Mouse (Mus musculus): ENCODE results near the gene Spi1. TPM values are rescaled to one million over a fixed set of nuclear protein-coding genes. Genes with fewer than 3 reads are reported as not detected.
"Not testable (repeated sequence)": the region's sequence is repeated elsewhere in the genome, so short reads cannot be mapped to it uniquely, and the experiment has no call there.

Spi1 gene
- polyA plus RNA-seq (2014; fragmentation: Nextera tagmentation; extraction: Ambion mirVana) = 4.0 and 4.5 TPM in 2 replicates

DNA sequence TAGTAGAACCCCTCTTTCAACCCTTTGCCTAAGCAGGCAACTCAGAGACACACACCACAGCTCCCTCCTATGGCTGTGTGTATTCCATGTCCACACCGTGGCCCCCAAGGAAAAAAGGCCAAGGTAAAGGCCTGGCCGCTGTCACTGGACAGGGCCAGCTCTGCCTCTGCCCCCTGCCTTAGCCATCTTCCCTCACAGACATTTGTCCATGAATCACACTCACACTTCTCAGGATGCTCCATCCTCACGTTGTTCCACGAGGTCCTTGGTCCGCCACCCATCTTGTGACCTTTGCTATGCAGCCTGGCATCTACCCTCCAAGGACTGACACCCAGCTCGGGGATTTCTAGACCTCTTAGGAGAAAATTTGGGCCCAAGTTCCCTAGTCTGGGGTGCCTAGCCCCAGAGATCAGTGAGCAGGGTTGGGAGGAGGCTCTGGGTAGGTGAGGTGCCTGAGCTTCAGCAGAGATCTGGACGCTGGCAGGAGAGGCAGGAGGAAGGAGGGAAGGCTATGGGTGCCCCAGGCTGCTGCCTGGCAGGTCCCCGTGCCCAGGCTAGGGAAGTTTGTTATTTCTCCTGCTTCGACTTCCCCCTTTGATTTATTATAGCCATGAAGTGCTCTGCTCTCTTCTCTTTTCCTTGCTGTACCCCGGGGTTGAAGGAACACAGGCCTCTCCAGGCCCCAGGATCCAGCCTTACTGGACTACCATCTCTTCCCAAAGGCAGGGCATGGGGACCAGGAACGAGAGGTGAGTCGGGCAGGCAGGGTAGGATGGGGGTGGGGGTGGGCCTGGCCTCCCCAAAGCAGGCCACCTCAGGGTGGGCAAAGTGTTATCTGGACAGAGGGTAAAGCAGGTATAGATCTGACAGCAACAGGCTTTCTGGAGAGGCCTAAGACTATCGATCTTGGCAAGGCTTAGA is at the start of gene Spi1:
Gene Spi1, plus strand, starts transcription at position 616 of the 921 bp plus-strand sequence.
- Histone ChIP-seq H3K4me1 (ENCODE audit: control insufficient read depth, insufficient read depth, low read length) (peaks cover 6% of the 10 kb centered on the region), H3K36me3 (ENCODE audit: control insufficient read depth, insufficient read depth, low read length) (no peaks in the 10 kb centered on the region), H3K27ac (ENCODE audit: low read depth, low read length) (no peak within 1 kb of the TSS), H3K4me2 (no peak within 1 kb of the TSS), H3K9ac (ENCODE audit: low read length) (no peak within 1 kb of the TSS), H3K9me3 (ENCODE audit: control insufficient read depth, low read length) (no peaks in the 10 kb centered on the region), H3K27me3 (ENCODE audit: control insufficient read depth, insufficient read depth, low read length) (no peaks in the 10 kb centered on the region), H3K4me3 (ENCODE audit: low read depth, low read length) (no peak within 1 kb of the TSS)
- DNase-seq (ENCODE audit: low spot score, missing footprints) (no peak), ATAC-seq (ENCODE audit: low FRiP score) (no peak)
- 86% methylated on average over 13 of the region's 13 CpGs for WGBS

GRCm38 (mm10) chr2:91033000-91033399 is 49.2 kb upstream of the Spi1 start:
- no peak overlapping the region for H3K9ac ChIP-seq (ENCODE audit: low read length)
- ATAC-seq (ENCODE audit: low FRiP score) (no peak), DNase-seq (ENCODE audit: low spot score, missing footprints) (no peak)
- H3K27me3 ChIP-seq (ENCODE audit: control insufficient read depth, insufficient read depth, low read length) = no peaks in the 10 kb centered on the region
- no peak overlapping the region for H3K4me3 ChIP-seq (ENCODE audit: low read depth, low read length)
- no peaks in the 10 kb centered on the region for H3K9me3 ChIP-seq (ENCODE audit: control insufficient read depth, low read length)
- no peaks in the 10 kb centered on the region for H3K4me1 ChIP-seq (ENCODE audit: control insufficient read depth, insufficient read depth, low read length)
- no peaks in the 10 kb centered on the region for H3K36me3 ChIP-seq (ENCODE audit: control insufficient read depth, insufficient read depth, low read length)
- H3K4me2 ChIP-seq = no peak overlapping the region
- H3K27ac ChIP-seq (ENCODE audit: low read depth, low read length) = no peak overlapping the region
- 19% methylated on average over 3 of the region's 3 CpGs for WGBS

DNA sequence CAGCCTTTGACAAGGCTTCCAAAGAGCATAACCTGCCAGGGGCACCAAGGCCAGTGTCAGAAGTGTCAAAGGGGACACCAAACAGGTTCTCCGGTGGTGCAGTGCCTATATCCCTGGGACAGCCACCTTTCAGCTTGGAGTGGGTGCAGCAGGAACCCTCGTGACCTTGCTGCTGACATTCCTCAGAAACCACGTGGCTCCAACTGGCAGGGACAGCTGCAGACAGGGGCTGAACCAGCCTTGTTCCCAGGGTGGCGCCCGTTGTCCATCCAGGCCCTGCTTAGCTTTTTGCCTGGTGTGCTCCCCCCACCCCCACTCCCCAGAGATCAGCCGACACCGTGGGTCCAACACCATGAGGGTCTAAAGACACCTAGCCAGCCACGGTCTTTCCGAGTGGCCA is 46.8 kb upstream of the Spi1 start, which contains the start of gene Rapsn:
Gene Rapsn, plus strand, starts transcription at position 236 of the 400 bp plus-strand sequence.
- Histone ChIP-seq H3K4me1 (ENCODE audit: control insufficient read depth, insufficient read depth, low read length) (no peaks in the 10 kb centered on the region), H3K9me3 (ENCODE audit: control insufficient read depth, low read length) (no peaks in the 10 kb centered on the region), H3K4me3 (ENCODE audit: low read depth, low read length) (no peak within 1 kb of the TSS), H3K27ac (ENCODE audit: low read depth, low read length) (no peak within 1 kb of the TSS), H3K27me3 (ENCODE audit: control insufficient read depth, insufficient read depth, low read length) (no peaks in the 10 kb centered on the region), H3K9ac (ENCODE audit: low read length) (no peak within 1 kb of the TSS), H3K4me2 (no peak within 1 kb of the TSS), H3K36me3 (ENCODE audit: control insufficient read depth, insufficient read depth, low read length) (no peaks in the 10 kb centered on the region)
- ATAC-seq (ENCODE audit: low FRiP score) (no peak), DNase-seq (ENCODE audit: low spot score, missing footprints) (no peak)
- WGBS = 75% methylated on average over 9 of the region's 9 CpGs

DNA sequence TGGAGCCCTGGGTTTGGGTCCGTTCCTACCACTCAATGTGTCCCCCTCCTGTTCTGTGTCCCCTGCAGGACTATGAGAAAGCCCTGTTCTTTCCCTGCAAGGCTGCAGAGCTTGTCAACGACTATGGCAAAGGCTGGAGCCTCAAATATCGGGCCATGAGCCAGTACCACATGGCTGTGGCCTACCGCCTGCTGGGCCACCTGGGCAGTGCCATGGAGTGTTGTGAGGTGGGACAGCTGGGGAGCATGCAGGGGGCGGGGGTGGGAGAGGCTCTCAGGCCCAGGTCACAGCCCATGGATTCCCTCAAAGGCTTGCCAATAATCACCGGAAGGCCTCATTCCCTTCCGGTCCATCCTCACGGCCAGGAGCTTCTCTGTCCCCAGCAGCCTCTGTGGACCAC is 40.4 kb upstream of the Spi1 start:
- Histone ChIP-seq H3K4me2 (no peak overlapping the region), H3K4me3 (ENCODE audit: low read depth, low read length) (no peak overlapping the region), H3K36me3 (ENCODE audit: control insufficient read depth, insufficient read depth, low read length) (no peaks in the 10 kb centered on the region), H3K9ac (ENCODE audit: low read length) (no peak overlapping the region), H3K9me3 (ENCODE audit: control insufficient read depth, low read length) (no peaks in the 10 kb centered on the region), H3K27ac (ENCODE audit: low read depth, low read length) (no peak overlapping the region), H3K4me1 (ENCODE audit: control insufficient read depth, insufficient read depth, low read length) (no peaks in the 10 kb centered on the region), H3K27me3 (ENCODE audit: control insufficient read depth, insufficient read depth, low read length) (no peaks in the 10 kb centered on the region)
- ATAC-seq (ENCODE audit: low FRiP score) (no peak), DNase-seq (ENCODE audit: low spot score, missing footprints) (no peak)
- 73% methylated on average over 8 of the region's 8 CpGs for WGBS

DNA sequence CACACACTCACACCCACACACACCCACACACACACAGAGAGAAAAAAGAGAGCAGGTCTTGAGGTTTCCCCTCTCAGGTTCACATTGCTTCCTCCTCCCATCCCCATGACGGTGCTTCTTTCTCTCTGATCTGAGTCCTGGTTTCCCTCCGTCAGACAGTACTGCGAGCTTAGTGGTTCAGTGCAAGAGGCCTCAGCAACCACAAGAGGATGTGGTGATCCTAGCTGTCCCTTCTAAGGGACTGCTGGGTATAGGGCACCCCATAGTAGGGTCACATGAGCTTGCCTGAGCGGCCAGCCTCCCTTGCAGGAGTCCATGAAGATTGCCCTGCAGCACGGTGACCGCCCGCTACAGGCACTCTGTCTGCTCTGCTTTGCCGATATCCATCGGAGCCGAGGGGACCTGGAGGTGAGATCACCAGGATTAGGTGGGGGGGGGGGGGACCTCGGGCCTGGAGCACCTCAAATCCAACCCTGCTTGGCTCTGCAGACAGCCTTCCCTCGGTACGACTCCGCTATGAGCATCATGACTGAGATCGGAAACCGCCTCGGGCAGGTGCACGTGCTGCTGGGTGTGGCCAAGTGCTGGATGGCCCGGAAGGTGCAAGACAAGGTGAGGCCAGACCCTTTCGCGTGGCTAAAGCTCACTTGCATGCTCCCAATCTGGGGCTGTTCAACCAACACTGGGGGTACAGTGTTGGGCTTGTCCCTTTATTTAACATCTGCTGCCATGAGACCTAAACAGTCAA is 39.4 kb upstream of the Spi1 start:
- Histone ChIP-seq H3K9me3 (ENCODE audit: control insufficient read depth, low read length) (no peaks in the 10 kb centered on the region), H3K4me3 (ENCODE audit: low read depth, low read length) (no peak overlapping the region), H3K27me3 (ENCODE audit: control insufficient read depth, insufficient read depth, low read length) (no peaks in the 10 kb centered on the region), H3K36me3 (ENCODE audit: control insufficient read depth, insufficient read depth, low read length) (no peaks in the 10 kb centered on the region), H3K4me1 (ENCODE audit: control insufficient read depth, insufficient read depth, low read length) (no peaks in the 10 kb centered on the region), H3K4me2 (no peak overlapping the region), H3K27ac (ENCODE audit: low read depth, low read length) (no peak overlapping the region), H3K9ac (ENCODE audit: low read length) (no peak overlapping the region)
- 74% methylated on average over 21 of the region's 21 CpGs for WGBS
- ATAC-seq (ENCODE audit: low FRiP score) (peak; percentile 27; the same call in 1 of the 2 replicates), DNase-seq (ENCODE audit: low spot score, missing footprints) (no peak)

DNA sequence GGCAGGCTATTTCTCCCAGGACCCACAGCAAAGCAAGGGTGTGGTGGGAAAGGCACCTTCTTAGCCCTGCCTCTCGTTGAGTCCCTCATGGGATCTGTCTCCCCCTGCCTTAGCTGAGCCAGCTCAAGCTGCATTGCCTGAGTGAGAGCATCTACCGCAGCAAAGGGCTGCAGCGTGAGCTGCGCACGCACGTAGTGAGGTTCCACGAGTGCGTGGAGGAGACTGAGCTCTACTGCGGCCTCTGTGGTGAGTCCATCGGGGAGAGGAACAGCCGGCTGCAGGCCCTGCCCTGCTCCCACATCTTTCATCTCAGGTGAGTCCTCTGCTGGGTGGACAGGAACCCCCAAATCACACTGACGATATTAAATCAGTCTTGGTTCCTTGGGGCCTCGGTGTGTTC is 37.5 kb upstream of the Spi1 start:
- H3K9ac ChIP-seq (ENCODE audit: low read length) = no peak overlapping the region
- 84% methylated on average over 13 of the region's 13 CpGs for WGBS
- no peaks in the 10 kb centered on the region for H3K9me3 ChIP-seq (ENCODE audit: control insufficient read depth, low read length)
- H3K4me1 ChIP-seq (ENCODE audit: control insufficient read depth, insufficient read depth, low read length) = no peaks in the 10 kb centered on the region
- DNase-seq (ENCODE audit: low spot score, missing footprints) = no peak
- no peak overlapping the region for H3K27ac ChIP-seq (ENCODE audit: low read depth, low read length)
- no peak overlapping the region for H3K4me3 ChIP-seq (ENCODE audit: low read depth, low read length)
- no peaks in the 10 kb centered on the region for H3K27me3 ChIP-seq (ENCODE audit: control insufficient read depth, insufficient read depth, low read length)
- no peak for ATAC-seq (ENCODE audit: low FRiP score)
- H3K36me3 ChIP-seq (ENCODE audit: control insufficient read depth, insufficient read depth, low read length) = no peaks in the 10 kb centered on the region
- H3K4me2 ChIP-seq = no peak overlapping the region

- not testable (repeated sequence) for ATAC-seq (ENCODE audit: low FRiP score); H3K9ac ChIP-seq (ENCODE audit: low read length); H3K9me3 ChIP-seq (ENCODE audit: control insufficient read depth, low read length); H3K4me2 ChIP-seq; H3K27ac ChIP-seq (ENCODE audit: low read depth, low read length); H3K36me3 ChIP-seq (ENCODE audit: control insufficient read depth, insufficient read depth, low read length); H3K27me3 ChIP-seq (ENCODE audit: control insufficient read depth, insufficient read depth, low read length); DNase-seq (ENCODE audit: low spot score, missing footprints); H3K4me3 ChIP-seq (ENCODE audit: low read depth, low read length); H3K4me1 ChIP-seq (ENCODE audit: control insufficient read depth, insufficient read depth, low read length)
- 74% methylated on average over 1 of the region's 1 CpGs for WGBS
Observed at GRCm38 (mm10) chr2:91045805-91046204, 36.4 kb upstream of the Spi1 start.

DNA sequence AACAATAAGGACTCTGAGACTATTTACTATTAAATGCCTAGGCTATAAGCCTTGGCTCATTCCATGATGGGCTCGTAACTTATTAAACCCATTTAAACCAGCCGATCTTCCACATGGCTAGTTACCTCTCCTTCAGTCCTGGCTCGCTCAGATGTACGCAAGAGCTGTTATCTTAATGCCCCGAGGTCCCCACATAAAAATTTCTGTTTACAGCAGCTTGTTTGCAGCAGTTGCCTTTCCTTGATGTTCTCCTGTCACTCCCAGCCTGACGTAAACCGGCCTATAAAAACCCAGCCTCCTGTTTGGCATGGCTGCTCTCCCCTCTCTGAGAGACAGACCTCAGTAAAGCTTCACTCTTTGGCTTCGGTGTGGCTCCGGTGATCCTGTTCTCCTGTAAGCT is 34.8 kb upstream of the Spi1 start:
- Histone ChIP-seq H3K4me3 (ENCODE audit: low read depth, low read length) (no peak overlapping the region), H3K27me3 (ENCODE audit: control insufficient read depth, insufficient read depth, low read length) (no peaks in the 10 kb centered on the region), H3K9me3 (ENCODE audit: control insufficient read depth, low read length) (no peaks in the 10 kb centered on the region), H3K9ac (ENCODE audit: low read length) (no peak overlapping the region), H3K36me3 (ENCODE audit: control insufficient read depth, insufficient read depth, low read length) (no peaks in the 10 kb centered on the region), H3K27ac (ENCODE audit: low read depth, low read length) (no peak overlapping the region), H3K4me2 (no peak overlapping the region), H3K4me1 (ENCODE audit: control insufficient read depth, insufficient read depth, low read length) (no peaks in the 10 kb centered on the region)
- ATAC-seq (ENCODE audit: low FRiP score) (no peak), DNase-seq (ENCODE audit: low spot score, missing footprints) (no peak)
- 85% methylated on average over 9 of the region's 9 CpGs for WGBS

GRCm38 (mm10) chr2:91051917-91052316 is 30.3 kb upstream of the Spi1 start:
- ATAC-seq (ENCODE audit: low FRiP score) (no peak), DNase-seq (ENCODE audit: low spot score, missing footprints) (no peak)
- no peaks in the 10 kb centered on the region for H3K27me3 ChIP-seq (ENCODE audit: control insufficient read depth, insufficient read depth, low read length)
- no peak overlapping the region for H3K27ac ChIP-seq (ENCODE audit: low read depth, low read length)
- peaks cover 8% of the 10 kb centered on the region for H3K4me1 ChIP-seq (ENCODE audit: control insufficient read depth, insufficient read depth, low read length)
- 91% methylated on average over 3 of the region's 3 CpGs for WGBS
- H3K36me3 ChIP-seq (ENCODE audit: control insufficient read depth, insufficient read depth, low read length) = peaks cover 12% of the 10 kb centered on the region; the same call in 1 of the 2 replicates
- H3K9ac ChIP-seq (ENCODE audit: low read length) = no peak overlapping the region
- H3K4me2 ChIP-seq = no peak overlapping the region
- H3K4me3 ChIP-seq (ENCODE audit: low read depth, low read length) = no peak overlapping the region
- H3K9me3 ChIP-seq (ENCODE audit: control insufficient read depth, low read length) = no peaks in the 10 kb centered on the region
